Mouse (Mus musculus) central nervous system, embryonic 11.5 days (tissue): ENCODE data around the gene Ap1g1. TPM values are rescaled to one million over a fixed set of nuclear protein-coding genes. Genes with fewer than 3 reads are reported as not detected.

Experiments used
- polyA plus RNA-seq: library from polyadenylated mRNA; depleted of rRNA; stranded (reverse); fragments of >200 nt; gene quantifications from 2 replicates; pipeline ENCODE4 v1.2.3, GENCODE M21; 2012; rRNA removed

The Ap1g1 gene
- polyA plus RNA-seq = 51.5 and 76.0 TPM in 2 replicates

GRCm38 (mm10) chr8:109778280-109778977 lies at the start of gene Ap1g1:
Ap1g1 (plus strand) TSS chr8:109778554.

DNA sequence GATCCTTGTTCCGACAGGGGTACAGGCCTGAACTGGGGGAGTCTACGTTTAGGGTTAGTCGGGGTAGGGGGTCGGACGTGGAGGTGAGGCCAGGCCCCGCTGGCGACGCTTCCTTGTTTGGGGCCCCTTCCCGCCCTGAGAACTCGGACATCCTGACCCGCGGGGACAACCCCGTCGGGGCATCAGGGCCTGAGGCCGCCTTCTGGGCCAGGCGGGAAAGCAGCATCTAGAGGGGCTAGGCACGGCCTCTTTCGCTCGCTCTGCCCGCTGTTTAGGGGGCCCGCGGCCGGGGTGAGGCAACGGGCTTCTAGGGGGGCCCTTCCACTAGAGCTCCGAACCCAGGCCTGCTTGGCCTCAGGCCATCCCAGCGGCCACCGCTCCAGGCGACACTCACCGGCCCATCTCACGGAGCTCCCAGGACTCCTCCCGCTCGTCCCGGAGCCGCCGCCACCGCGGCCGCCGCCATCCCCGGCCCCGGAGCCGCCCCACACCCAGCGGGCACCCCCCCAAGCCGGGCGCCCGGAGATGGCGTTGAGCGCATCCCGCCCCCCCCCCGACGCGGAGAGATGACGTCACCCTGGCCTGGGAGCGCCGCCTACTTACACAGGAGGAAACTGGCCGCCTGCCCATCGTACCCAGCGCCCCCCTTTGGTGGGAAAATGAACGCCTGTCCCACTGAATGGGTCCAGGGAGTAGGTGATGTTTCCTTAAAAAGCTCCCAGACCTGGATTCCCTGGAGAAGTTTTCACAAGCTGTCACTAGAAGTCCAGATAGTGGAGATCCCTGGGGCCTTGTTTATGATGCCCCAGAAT lies 40.9 kb upstream of the Ap1g1 start, which contains the start of gene Atxn1l:
Gene Atxn1l, minus strand, starts transcription at position 503 of the 812 bp plus-strand sequence.

DNA sequence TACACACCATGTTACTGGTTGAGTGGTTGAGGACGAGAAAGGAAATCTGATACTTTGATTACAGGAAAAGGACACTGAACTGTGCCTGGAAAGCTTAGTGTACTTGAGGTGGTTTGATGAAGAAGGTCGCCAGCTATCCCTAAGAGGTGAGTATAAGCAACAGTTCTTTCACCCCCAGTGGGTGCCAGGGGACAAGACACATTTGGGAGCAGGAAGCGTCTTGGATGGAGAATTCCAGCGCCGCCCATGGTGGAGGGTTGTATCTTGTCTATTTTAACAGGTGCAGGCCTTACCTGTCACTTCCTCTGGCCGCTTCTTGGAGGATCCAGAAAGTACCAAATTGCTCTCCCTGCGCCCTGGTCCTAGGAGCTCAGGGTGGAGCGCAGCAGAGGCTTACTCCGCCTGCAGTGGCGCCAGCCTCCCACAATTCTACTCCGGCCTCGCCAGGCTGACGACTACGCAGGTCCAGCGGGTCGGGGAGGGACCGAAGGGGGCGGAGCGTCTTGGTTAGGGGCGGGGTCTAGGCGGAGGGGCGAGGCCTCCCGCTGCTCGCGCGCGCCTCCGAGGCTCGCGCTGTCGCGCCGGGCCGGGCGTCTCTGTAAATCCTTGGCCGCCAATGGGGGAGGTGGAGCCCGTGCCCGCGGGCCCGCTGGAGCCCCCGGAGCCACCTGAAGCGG lies 89.8 kb downstream of the Ap1g1 start, which contains the start of gene Phlpp2:
Gene Phlpp2, plus strand, starts transcription at position 540 of the 677 bp plus-strand sequence.

Other genes with a start within 250 kb of the Ap1g1 start
- 32.3 and 33.3 TPM in 2 replicates for gene Dhx38, start 212.7 kb upstream of the Ap1g1 start, polyA plus RNA-seq
- 6.9 and 7.0 TPM in 2 replicates for gene Txnl4b, start 212.7 kb upstream of the Ap1g1 start, polyA plus RNA-seq
- gene Hp, start 199.4 kb upstream of the Ap1g1 start, polyA plus RNA-seq = 1.2 and 1.4 TPM in 2 replicates
- gene Dhodh, start 169.9 kb upstream of the Ap1g1 start, polyA plus RNA-seq = 31.5 and 46.4 TPM in 2 replicates
- gene Pkd1l3, start 164.0 kb upstream of the Ap1g1 start, polyA plus RNA-seq = 0.25 and 0.31 TPM in 2 replicates
- gene Ist1, start 85.3 kb upstream of the Ap1g1 start, polyA plus RNA-seq = 123 and 134 TPM in 2 replicates
- gene Zfp821, start 73.0 kb upstream of the Ap1g1 start, polyA plus RNA-seq = 63.6 and 78.5 TPM in 2 replicates
- 11.6 and 15.3 TPM in 2 replicates for gene Atxn1l, start 40.8 kb upstream of the Ap1g1 start, polyA plus RNA-seq
- 9.8 and 12.4 TPM in 2 replicates for gene Phlpp2, start 90.0 kb downstream of the Ap1g1 start, polyA plus RNA-seq
- 0.37 and 0.47 TPM in 2 replicates for gene Marveld3, start 183.6 kb downstream of the Ap1g1 start, polyA plus RNA-seq
- gene Tat, start 211.9 kb downstream of the Ap1g1 start, polyA plus RNA-seq = not detected in 2 replicates